Mouse (Mus musculus) CH12.LX (cell line): ENCODE measurements around the gene 2300002M23Rik. TPM values are rescaled to one million over a fixed set of nuclear protein-coding genes. Genes with fewer than 3 reads are reported as not detected.

ENCODE experiments used
- DNase-seq: peaks from one replicate; pipeline ENCODE4 v3.0.0-alpha.2; 2013; ENCODE audit errors: extremely low read depth
- H3K27ac ChIP-seq: 2 replicates; pipeline ENCODE4 v1.5.1; 2012; ENCODE audit warnings: low read depth, mild to moderate bottlenecking, control low read depth, moderate library complexity; ENCODE audit not compliant: insufficient read depth
- H3K27me3 ChIP-seq: replicated peaks from 2 replicates; pipeline ENCODE3; 2012; ENCODE audit warnings: inconsistent platforms
- H3K36me3 ChIP-seq, 2 experiments: replicated peaks in 1 of 2; 2 replicates each; pipeline versions ENCODE3 to v1.6.1; 2012; ENCODE audit warnings: inconsistent platforms in 1 of 2, low read length in 1 of 2, mild to moderate bottlenecking in 1 of 2, mixed read lengths in 1 of 2, moderate library complexity in 1 of 2; ENCODE audit not compliant: control insufficient read depth in 1 of 2, insufficient read depth in 1 of 2
- H3K4me1 ChIP-seq, 2 experiments: 2 replicates each; pipeline ENCODE4 v1.6.1; 2012; ENCODE audit warnings: inconsistent platforms in 1 of 2, moderate library complexity in 1 of 2; ENCODE audit not compliant: insufficient read depth in 2 of 2, control insufficient read depth in 1 of 2
- H3K4me2 ChIP-seq: 2 replicates; pipeline ENCODE4 v1.6.1; 2012; ENCODE audit warnings: low read depth, mild to moderate bottlenecking, control low read depth; ENCODE audit not compliant: poor library complexity, insufficient read depth, severe bottlenecking
- H3K4me3 ChIP-seq, 3 experiments: fragments of 150-350 bp in 1 of 3; sonication (generic) in 1 of 3; replicated peaks in 1 of 3; 2 replicates each; pipeline versions ENCODE3 to v1.5.1; 2011 to 2012; ENCODE audit warnings: low read depth in 2 of 3, low read length in 2 of 3, mild to moderate bottlenecking in 2 of 3, moderate library complexity in 2 of 3, control low read depth in 1 of 3, improper control_type of control experiment in 1 of 3, inconsistent platforms in 1 of 3, mixed read lengths in 1 of 3; ENCODE audit not compliant: poor library complexity in 1 of 3
- H3K79me2 ChIP-seq: replicated peaks from 2 replicates; pipeline ENCODE4 v1.6.1; 2012; ENCODE audit warnings: mild to moderate bottlenecking, moderate library complexity; ENCODE audit not compliant: control insufficient read depth, poor library complexity, insufficient read depth, severe bottlenecking; ENCODE audit errors: extremely low read depth
- H3K9ac ChIP-seq: 2 replicates; pipeline ENCODE4 v1.6.1; 2012; ENCODE audit warnings: low read depth, mild to moderate bottlenecking, control low read depth, moderate library complexity; ENCODE audit not compliant: insufficient read depth
- H3K9me3 ChIP-seq: replicated peaks from 2 replicates; pipeline ENCODE3; 2012; ENCODE audit warnings: low read length, inconsistent platforms, mixed read lengths
- BHLHE40 ChIP-seq: IDR thresholded peaks from 2 replicates; pipeline ENCODE4 v1.6.1; 2011; ENCODE audit warnings: mild to moderate bottlenecking, low read depth, low read length, improper control_type of control experiment
- CHD1 ChIP-seq: IDR thresholded peaks from 2 replicates; pipeline ENCODE4 v1.6.1; 2012; ENCODE audit warnings: low read depth, low read length, improper control_type of control experiment, inconsistent platforms
- CTCF ChIP-seq, 2 experiments: IDR thresholded peaks in 1 of 2; conservative IDR thresholded peaks in 1 of 2; 2 replicates each; pipeline ENCODE4 v1.5.1; 2011 to 2012; ENCODE audit warnings: low read depth in 2 of 2, low read length in 2 of 2, improper control_type of control experiment in 1 of 2, inconsistent platforms in 1 of 2, mild to moderate bottlenecking in 1 of 2, moderate library complexity in 1 of 2
- EP300 ChIP-seq: IDR thresholded peaks from 2 replicates; pipeline ENCODE4 v1.6.1; 2011; ENCODE audit warnings: low read length, improper control_type of control experiment
- ETS1 ChIP-seq: conservative IDR thresholded peaks from 2 replicates; pipeline ENCODE4 v1.6.1; 2012; ENCODE audit warnings: low read depth, mild to moderate bottlenecking, inconsistent platforms, low read length, improper control_type of control experiment, moderate library complexity
- GABPA ChIP-seq: IDR thresholded peaks from 2 replicates; pipeline ENCODE4 v1.6.1; 2012; ENCODE audit warnings: low read depth, low read length, improper control_type of control experiment, inconsistent platforms; ENCODE audit not compliant: insufficient replicate concordance
- HCFC1 ChIP-seq: IDR thresholded peaks from 2 replicates; pipeline ENCODE4 v1.6.1; 2012; ENCODE audit warnings: low read depth, mild to moderate bottlenecking, inconsistent platforms, low read length, improper control_type of control experiment
- IRF4 ChIP-seq: IDR thresholded peaks from 2 replicates; pipeline ENCODE4 v1.6.1; 2014; ENCODE audit warnings: low read depth, mild to moderate bottlenecking, inconsistent platforms, low read length, improper control_type of control experiment
- JUN ChIP-seq: IDR thresholded peaks from 2 replicates; pipeline ENCODE4 v1.6.1; 2011; ENCODE audit warnings: low read depth, mild to moderate bottlenecking, low read length, improper control_type of control experiment, moderate library complexity; ENCODE audit not compliant: insufficient read depth
- JUND ChIP-seq: conservative IDR thresholded peaks from 2 replicates; pipeline ENCODE4 v1.6.1; 2011; ENCODE audit warnings: low read depth, low read length, improper control_type of control experiment
- KAT2A ChIP-seq: IDR thresholded peaks from 2 replicates; pipeline ENCODE4 v1.6.1; 2012; ENCODE audit warnings: low read length, improper control_type of control experiment, inconsistent platforms; ENCODE audit not compliant: insufficient replicate concordance
- MAZ ChIP-seq: IDR thresholded peaks from 2 replicates; pipeline ENCODE4 v1.6.1; 2012; ENCODE audit warnings: low read depth, mild to moderate bottlenecking, inconsistent platforms, low read length, improper control_type of control experiment, moderate library complexity
- MXI1 ChIP-seq: IDR thresholded peaks from 2 replicates; pipeline ENCODE4 v1.6.1; 2011; ENCODE audit warnings: mild to moderate bottlenecking, low read depth, low read length, improper control_type of control experiment
- NRF1 ChIP-seq: IDR thresholded peaks from 2 replicates; pipeline ENCODE4 v1.6.1; 2014; ENCODE audit warnings: low read depth, mild to moderate bottlenecking, inconsistent platforms, low read length, improper control_type of control experiment, moderate library complexity
- PAX5 ChIP-seq: IDR thresholded peaks from 2 replicates; pipeline ENCODE4 v1.6.1; 2012; ENCODE audit warnings: low read length, inconsistent platforms, mixed read lengths
- RCOR1 ChIP-seq: conservative IDR thresholded peaks from 2 replicates; pipeline ENCODE4 v1.6.1; 2012; ENCODE audit warnings: low read depth, mild to moderate bottlenecking, inconsistent platforms, low read length, improper control_type of control experiment
- SIN3A ChIP-seq: IDR thresholded peaks from 2 replicates; pipeline ENCODE4 v1.6.1; 2012; ENCODE audit warnings: low read length, improper control_type of control experiment, inconsistent platforms
- USF2 ChIP-seq: conservative IDR thresholded peaks from 2 replicates; pipeline ENCODE4 v1.6.1; 2011; ENCODE audit warnings: low read depth, low read length, improper control_type of control experiment
- ZKSCAN1 ChIP-seq: IDR thresholded peaks from 2 replicates; pipeline ENCODE4 v1.6.1; 2012; ENCODE audit warnings: low read depth, inconsistent platforms, low read length, improper control_type of control experiment, borderline replicate concordance
- dilution Hi-C: fragments of 300-500 bp; cut with MboI; formaldehyde crosslinking; loops from 2 replicates; pipeline ENCODE4 v1.14.3; 2020; ENCODE audit warnings: low sequenced_read_pairs; ENCODE audit not compliant: extremely low pct_unique_long_range_greater_than_20kb, extremely low pct_ligation_motif_present
- in situ Hi-C: fragments of 300-500 bp; cut with MboI; formaldehyde crosslinking; loops from 3 replicates; pipeline ENCODE4 v1.14.3; 2019; ENCODE audit warnings: low sequenced_read_pairs, low pct_ligation_motif_present, low pct_unique_long_range_greater_than_20kb, mixed read lengths
- polyA plus RNA-seq: library from polyadenylated mRNA; unstranded; fragments of >175 nt; gene quantifications from 2 replicates; pipeline ENCODE4 v1.2.1, GENCODE M21; 2012; ENCODE audit warnings: low read depth; ENCODE audit not compliant: insufficient read length
- total RNA-seq, 2 experiments: library from RNA; depleted of rRNA; stranded (reverse); fragments of 300-350 nt in 1 of 2; fragments of >200 nt in 1 of 2; gene quantifications; 2 replicates each; pipeline ENCODE4 v1.2.3; 2012 to 2014

The 2300002M23Rik gene
- total RNA-seq (2012; rRNA removed): not detected in 2 replicates
- total RNA-seq (2014; rRNA removed): not detected in 2 replicates
- polyA plus RNA-seq: not detected in 2 replicates

- H3K27me3 ChIP-seq: peaks cover 19% of the 10 kb centered on the region
- H3K9me3 ChIP-seq: peaks cover 8% of the 10 kb centered on the region
- no peak within 1 kb of the TSS for H3K4me3 ChIP-seq
- TF ChIP-seq USF2 (no peak), EP300 (no peak), ETS1 (no peak), KAT2A (no peak)
- dilution Hi-C loops (no loop called here), in situ Hi-C loops (no loop called here)
- no peaks in the 10 kb centered on the region for H3K4me1 ChIP-seq
- H3K27ac ChIP-seq: no peak within 1 kb of the TSS
- no peak within 1 kb of the TSS for H3K9ac ChIP-seq
- DNase-seq: no peak
- H3K4me2 ChIP-seq: no peak within 1 kb of the TSS
- H3K36me3 ChIP-seq: no peaks in the 10 kb centered on the region
- no peaks in the 10 kb centered on the region for H3K79me2 ChIP-seq
Measured at GRCm38 (mm10) chr17:35567150-35567549, at the start of gene 2300002M23Rik. TSS of gene 2300002M23Rik (plus strand) at chr17:35567450.

- peak overlapping the region; percentile 67 to 72 (median 69) for H3K4me3 ChIP-seq
- H3K27me3 ChIP-seq: no peaks in the 10 kb centered on the region
- in situ Hi-C loops (loop anchor here (5.0 kb wide), 1 partner anchor 35 kb away; the partner anchor contains the start of gene Cdsn), dilution Hi-C loops (no loop called here)
- H3K9me3 ChIP-seq: no peaks in the 10 kb centered on the region
- DNase-seq: no peak
- H3K9ac ChIP-seq: peak overlapping the region; percentile 77
- peak overlapping the region; percentile 72 for H3K4me2 ChIP-seq
- no peak overlapping the region for H3K27ac ChIP-seq
- peaks cover 11 to 51% of the 10 kb centered on the region in 2 experiments for H3K36me3 ChIP-seq
- peaks cover 5% of the 10 kb centered on the region; the same call in 1 of the 2 replicates for H3K79me2 ChIP-seq
- H3K4me1 ChIP-seq: peaks cover 7 to 41% of the 10 kb centered on the region in 2 experiments; a peak in 3 of 4 replicates
- TF ChIP-seq MAZ (no peak), EP300 (no peak), CHD1 (no peak), GABPA (no peak), JUN (no peak), ETS1 (no peak), BHLHE40 (no peak), HCFC1 (no peak), RCOR1 (no peak), SIN3A (no peak)
- TF ChIP-seq, all 38 proteins: peak for 0
Measured at GRCm38 (mm10) chr17:35517526-35517925, 49.7 kb upstream of the 2300002M23Rik start.

DNA sequence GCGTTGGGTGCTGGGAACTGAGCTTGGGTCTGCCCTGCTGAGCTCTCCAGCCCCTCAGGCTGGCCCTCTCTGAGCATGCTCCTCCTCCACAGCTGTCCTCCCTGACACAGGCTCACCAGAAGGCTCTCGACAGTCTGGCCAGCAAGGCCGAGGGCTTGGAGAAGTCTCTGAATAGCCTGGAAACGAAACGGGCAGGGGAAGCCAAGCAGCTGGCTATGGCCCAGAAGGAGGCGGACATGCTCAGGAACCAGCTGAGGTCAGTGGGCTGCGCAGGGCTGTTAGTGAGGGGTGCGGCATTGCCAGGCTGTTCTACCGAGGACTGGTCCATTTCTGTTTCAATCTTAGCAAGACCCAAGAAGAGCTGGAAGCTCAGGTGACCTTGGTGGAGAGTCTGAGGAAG is 42.9 kb upstream of the 2300002M23Rik start:
- H3K9ac ChIP-seq: no peak overlapping the region
- H3K4me3 ChIP-seq: no peak overlapping the region
- in situ Hi-C loops (no loop called here), dilution Hi-C loops (no loop called here)
- no peaks in the 10 kb centered on the region for H3K79me2 ChIP-seq
- no peak overlapping the region for H3K27ac ChIP-seq
- H3K4me2 ChIP-seq: no peak overlapping the region
- peaks cover 0 to 6% of the 10 kb centered on the region in 2 experiments; a peak in 2 of 4 replicates for H3K4me1 ChIP-seq
- no peak for DNase-seq
- no peaks in the 10 kb centered on the region for H3K27me3 ChIP-seq
- H3K9me3 ChIP-seq: no peaks in the 10 kb centered on the region
- H3K36me3 ChIP-seq: peaks cover 40 to 80% of the 10 kb centered on the region in 2 experiments
- TF ChIP-seq CTCF (conservative IDR thresholded peaks at IDR 0.05 in 1 of 2, IDR thresholded peaks at IDR 0.05 in 1 of 2; ENCODE audit: low read depth in 2 of 2, low read length in 2 of 2): no peak
- TF ChIP-seq PAX5: no peak
- no peak for TF ChIP-seq JUND
- no peak for TF ChIP-seq NRF1
- no peak for TF ChIP-seq SIN3A
- no peak for TF ChIP-seq KAT2A
- no peak for TF ChIP-seq HCFC1
- TF ChIP-seq IRF4: no peak
- no peak for TF ChIP-seq ZKSCAN1
- TF ChIP-seq MXI1: no peak
